Mouse (Mus musculus) liver, adult 2 months (tissue): Measurements from ENCODE around the gene Limk1.

Experiments
- CTCF ChIP-seq: fragments of 200-500 bp; IDR thresholded peaks from 2 replicates; pipeline ENCODE4 v1.5.1; 2011; ENCODE audit warnings: low read depth, low read length, control low read depth
- POLR2A ChIP-seq: fragments of 200-500 bp; IDR thresholded peaks from 2 replicates; pipeline ENCODE4 v1.6.1; 2011; ENCODE audit warnings: low read length, control low read depth; ENCODE audit not compliant: insufficient read depth; ENCODE audit errors: extremely low read depth

DNA sequence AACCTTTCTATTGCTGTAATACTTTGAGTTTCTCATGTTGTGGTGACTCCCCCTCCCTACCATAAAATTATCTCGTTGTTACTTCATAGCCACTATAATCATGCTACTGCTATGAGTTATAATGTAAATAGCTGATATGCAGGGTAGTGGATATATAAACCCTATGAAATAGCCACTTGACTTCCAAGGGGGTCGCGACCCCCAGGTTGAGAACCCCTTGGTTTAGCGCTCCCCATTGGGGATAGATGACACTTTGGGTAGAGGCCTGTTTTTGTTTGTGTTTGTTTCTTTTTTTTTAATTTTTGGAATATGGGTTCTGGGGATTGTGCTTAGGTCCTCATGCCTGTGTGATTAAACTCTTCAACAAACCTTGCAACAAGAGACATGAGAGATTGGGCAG is 36.9 kb upstream of the Limk1 start:
- no peak for TF ChIP-seq CTCF
- no peak for TF ChIP-seq POLR2A
